28 mouse cellular contexts compared by ENCODE assay signal in genomic region chr2:112526933-112527332, GRCm38 (mm10). TPM values are rescaled to one million over a fixed set of nuclear protein-coding genes. Genes with fewer than 3 reads are reported as not detected.
DNase-seq lines count a peak whose midpoint lies in the region; ATAC-seq and TF ChIP-seq lines count a peak whose summit lies in the region.
"Had no signal": no experiment of that assay in that cellular context is flagged by ENCODE, and none has a peak within 500 bp of the region (broad histone marks: within the 10 kb centered on the region; RNA-seq: fewer than 3 reads in every experiment).

No protein-coding gene starts in this region.

- no peak overlapping the region for H3K27ac ChIP-seq in heart, postnatal 0 days (ENCODE audit: low read depth)
- H3K27ac ChIP-seq in left cerebral cortex, adult 2 months = no peak overlapping the region
- no peak overlapping the region for H3K27ac ChIP-seq in stomach, postnatal 0 days (replicated peaks)
- H3K27ac ChIP-seq: embryonic facial prominence, embryonic 10.5 days; heart, adult 2 months; heart, embryonic 15.5 days; limb, embryonic 12.5 days; midbrain, embryonic 12.5 days; neural tube, embryonic 13.5 days had no signal

- no peak overlapping the region for H3K9ac ChIP-seq in heart, postnatal 0 days (replicated peaks; ENCODE audit: low read depth, low read length)
- H3K9ac ChIP-seq in stomach, postnatal 0 days (ENCODE audit: low read length) = no peak overlapping the region
- H3K9ac ChIP-seq: heart, embryonic 15.5 days; limb, embryonic 12.5 days; liver, postnatal 0 days; midbrain, embryonic 12.5 days; neural tube, embryonic 13.5 days had no signal

- ATAC-seq in heart, postnatal 0 days (ENCODE audit: insufficient read depth, low read depth) = no peak
- no peak for ATAC-seq in stomach, postnatal 0 days (ENCODE audit: low FRiP score, low TSS enrichment)
- ATAC-seq: liver, postnatal 0 days; lung, postnatal 0 days had no signal

- no peak overlapping the region for H3K4me3 ChIP-seq in heart, postnatal 0 days (ENCODE audit: low read depth, low read length)
- H3K4me3 ChIP-seq in left cerebral cortex, adult 2 months = no peak overlapping the region
- no peak overlapping the region for H3K4me3 ChIP-seq in stomach, postnatal 0 days (ENCODE audit: low read depth, low read length)
- H3K4me3 ChIP-seq: embryonic facial prominence, embryonic 10.5 days; heart, adult 2 months; heart, embryonic 15.5 days; limb, embryonic 12.5 days; midbrain, embryonic 12.5 days; myocyte; neural tube, embryonic 13.5 days had no signal

- H3K9me3 ChIP-seq in heart, postnatal 0 days (replicated peaks; ENCODE audit: control insufficient read depth, low read length) = no peaks in the 10 kb centered on the region; the same call in 1 of the 2 replicates
- H3K9me3 ChIP-seq in stomach, postnatal 0 days (ENCODE audit: control insufficient read depth, low read length) = no peaks in the 10 kb centered on the region
- H3K9me3 ChIP-seq: embryonic facial prominence, embryonic 10.5 days; heart, embryonic 15.5 days; limb, embryonic 12.5 days; midbrain, embryonic 12.5 days; neural tube, embryonic 13.5 days had no signal

- 0 out of 2 replicates have a peak, but pooled peaks have one; percentile 18 for TF ChIP-seq CTCF in heart, postnatal 0 days (IDR thresholded peaks at IDR 0.05; ENCODE audit: low read depth)
- peak; percentile 47 for TF ChIP-seq CTCF in left cerebral cortex, adult 2 months (IDR thresholded peaks at IDR 0.05)
- TF ChIP-seq CTCF in stomach, postnatal 0 days (IDR thresholded peaks at IDR 0.05; ENCODE audit: low read depth) = peak; percentile 30

- no peak for TF ChIP-seq EP300 in heart, postnatal 0 days (IDR thresholded peaks at IDR 0.05; ENCODE audit: low read depth)
- no peak for TF ChIP-seq EP300 in stomach, postnatal 0 days (optimal IDR thresholded peaks at IDR 0.05)

- H3K36me3 ChIP-seq in heart, postnatal 0 days (replicated peaks; ENCODE audit: control insufficient read depth, insufficient read depth, low read length) = no peaks in the 10 kb centered on the region
- H3K36me3 ChIP-seq in stomach, postnatal 0 days (ENCODE audit: control insufficient read depth, insufficient read depth, low read length) = no peaks in the 10 kb centered on the region
- H3K36me3 ChIP-seq: embryonic facial prominence, embryonic 10.5 days; heart, embryonic 15.5 days; limb, embryonic 12.5 days; midbrain, embryonic 12.5 days; neural tube, embryonic 13.5 days had no signal

- no peak overlapping the region for H3K4me2 ChIP-seq in heart, postnatal 0 days (ENCODE audit: low read depth, low read length)
- no peak overlapping the region for H3K4me2 ChIP-seq in stomach, postnatal 0 days (replicated peaks; ENCODE audit: low read depth)
- H3K4me2 ChIP-seq: heart, embryonic 15.5 days; limb, embryonic 12.5 days; liver, embryonic 11.5 days; midbrain, embryonic 12.5 days; neural tube, embryonic 13.5 days had no signal

- 83% methylated on average over 3 of the region's 3 CpGs for WGBS in heart, postnatal 0 days
- WGBS in stomach, postnatal 0 days = 91% methylated on average over 3 of the region's 3 CpGs

- intact Hi-C loops in left cerebral cortex, adult 2 months (cut with DNase I) = no loop called here

- H3K27me3 ChIP-seq in heart, postnatal 0 days (ENCODE audit: control insufficient read depth, insufficient read depth, low read length) = no peaks in the 10 kb centered on the region
- H3K27me3 ChIP-seq in stomach, postnatal 0 days (ENCODE audit: control insufficient read depth, insufficient read depth, low read length) = no peaks in the 10 kb centered on the region
- H3K27me3 ChIP-seq: heart, embryonic 15.5 days; limb, embryonic 12.5 days; midbrain, embryonic 12.5 days; neural tube, embryonic 13.5 days had no signal

- H3K4me1 ChIP-seq in heart, postnatal 0 days (ENCODE audit: control insufficient read depth, insufficient read depth) = no peaks in the 10 kb centered on the region
- no peaks in the 10 kb centered on the region for H3K4me1 ChIP-seq in stomach, postnatal 0 days (replicated peaks; ENCODE audit: control insufficient read depth, insufficient read depth)
- H3K4me1 ChIP-seq: embryonic facial prominence, embryonic 10.5 days; heart, embryonic 15.5 days; limb, embryonic 12.5 days; midbrain, embryonic 12.5 days; neural tube, embryonic 13.5 days had no signal

- no peak for DNase-seq in heart, postnatal 0 days (ENCODE audit: low spot score)
- DNase-seq in heart, adult 9 months (ENCODE audit: low spot score in 2 of 2) = no peak
- no peak for DNase-seq in left cerebral cortex, adult 2 months (ENCODE audit: extremely low spot score in 1 of 2, low spot score in 2 of 2)
- DNase-seq in left cerebral cortex, adult 11 months (ENCODE audit: low spot score) = no peak
- DNase-seq in NIH3T3 (ENCODE audit: low read depth) = peak; percentile 17
- DNase-seq in stomach, postnatal 0 days (ENCODE audit: low spot score) = no peak
- DNase-seq in cerebellum, postnatal 4 days (ENCODE audit: low spot score in 2 of 2) = no peak
- DNase-seq: adrenal gland, postnatal 25 days; cerebellum, adult 9-10 months; gastrocnemius, postnatal 25 days; heart, adult 2 months; heart, postnatal 4 days; kidney, adult 18-20 months; kidney, postnatal 10 days; liver, postnatal 0 days; retina, postnatal 1 day; right cerebral cortex, postnatal 25 days; thymus, postnatal 25 days had no signal

RNA-seq across cellular contexts. Expression of gene Aven, which starts 34.2 kb away (rescaled TPM):
- total RNA-seq in heart, postnatal 0 days (2014; rRNA removed; ENCODE audit: low replicate concordance) = 5.2 and 26.5 TPM in 2 replicates
- polyA plus RNA-seq in heart, postnatal 0 days (2015; fragmentation: Nextera tagmentation; extraction: Ambion mirVana) = 2.6 and 4.7 TPM in 2 replicates
- total RNA-seq in left cerebral cortex, adult 2 months (2021) = 10 to 100 TPM in 1 of 2 experiments, 1 to 10 TPM in 1; 9.8 to 11.2 TPM
- polyA plus RNA-seq in stomach, postnatal 0 days (2015; fragmentation: Nextera tagmentation; extraction: Ambion mirVana) = 3.6 and 4.7 TPM in 2 replicates

RNA-seq across cellular contexts. Expression of gene Chrm5, which starts 46.4 kb away (rescaled TPM):
- not detected in 2 replicates for total RNA-seq in heart, postnatal 0 days (2014; rRNA removed; ENCODE audit: low replicate concordance)
- polyA plus RNA-seq in heart, postnatal 0 days (2015; fragmentation: Nextera tagmentation; extraction: Ambion mirVana) = not detected in 2 replicates
- 1 to 10 TPM; 1.7 to 2.5 TPM for total RNA-seq in left cerebral cortex, adult 2 months (2021)
- not detected in 2 replicates for polyA plus RNA-seq in stomach, postnatal 0 days (2015; fragmentation: Nextera tagmentation; extraction: Ambion mirVana)
- total RNA-seq: adrenal gland, postnatal 25 days; common myeloid progenitor, adult 5-6 weeks; gastrocnemius, postnatal 25 days; heart, adult 2 months; heart, postnatal 4 days had no signal
- polyA plus RNA-seq: embryonic facial prominence, embryonic 10.5 days; heart, adult 2 months; heart, embryonic 15.5 days; limb, embryonic 12.5 days; liver, embryonic 11.5 days; liver, postnatal 0 days; lung, postnatal 0 days; myocyte; spleen, adult 2 months had no signal
